Mouse (Mus musculus) midbrain, embryonic 13.5 days (tissue): ENCODE data around the gene Pdzd2. TPM values are rescaled to one million over a fixed set of nuclear protein-coding genes. Genes with fewer than 3 reads are reported as not detected.
A peak's percentile ranks its signal among the peaks of the same experiment; 100 is the strongest.

Source experiments
- ATAC-seq: fragments of 200-750 bp; cut with Nextera tagmentation; 2 replicates; pipeline ENCODE4 v1.8.0; 2017; ENCODE audit warnings: mild to moderate bottlenecking, moderate TSS enrichment, moderate library complexity
- H3K27ac ChIP-seq: fragments of 300-500 bp; sonication (generic); 2 replicates; pipeline ENCODE4 v1.5.1; 2015; ENCODE audit warnings: inconsistent platforms, mild to moderate bottlenecking, moderate library complexity
- H3K27me3 ChIP-seq: fragments of 300-500 bp; sonication (generic); 2 replicates; pipeline ENCODE4 v1.6.1; 2015; ENCODE audit warnings: mild to moderate bottlenecking, inconsistent platforms
- H3K36me3 ChIP-seq: fragments of 300-500 bp; sonication (generic); 2 replicates; pipeline ENCODE4 v1.6.1; 2015; ENCODE audit warnings: mild to moderate bottlenecking, inconsistent platforms
- H3K4me1 ChIP-seq: fragments of 300-500 bp; sonication (generic); replicated peaks from 2 replicates; pipeline ENCODE4 v1.6.1; 2015; ENCODE audit warnings: inconsistent platforms
- H3K4me2 ChIP-seq: fragments of 300-500 bp; sonication (generic); replicated peaks from 2 replicates; pipeline ENCODE4 v1.6.1; 2015; ENCODE audit warnings: moderate library complexity, mild to moderate bottlenecking, inconsistent platforms
- H3K4me3 ChIP-seq: fragments of 300-500 bp; sonication (generic); replicated peaks from 2 replicates; pipeline ENCODE4 v1.5.1; 2015; ENCODE audit warnings: mild to moderate bottlenecking, inconsistent platforms
- H3K9ac ChIP-seq: fragments of 300-500 bp; sonication (generic); replicated peaks from 2 replicates; pipeline ENCODE4 v1.6.1; 2015; ENCODE audit warnings: mild to moderate bottlenecking, inconsistent platforms
- H3K9me3 ChIP-seq: fragments of 300-500 bp; sonication (generic); 2 replicates; pipeline ENCODE4 v1.6.1; 2016; ENCODE audit warnings: mild to moderate bottlenecking, inconsistent platforms
- WGBS: fragments of 180-500 bp; shearing (Covaris S2); methylation state at CpG from one replicate; pipeline ENCODE4 v1.1.7; 2015; 5-methylcytosine and 5-hydroxymethylcytosine counted together
- polyA plus RNA-seq: library from polyadenylated mRNA; unstranded; fragments of >200 nt; fragmentation: Nextera tagmentation; extraction: Ambion mirVana; gene quantifications from 2 replicates; pipeline ENCODE4 v1.2.1, GENCODE M21; 2015

The Pdzd2 gene
- polyA plus RNA-seq, 1 experiment from 2014 or later, result 9.7 TPM

- no peak overlapping the region for H3K4me3 ChIP-seq
- no peak overlapping the region for H3K9ac ChIP-seq
- no peaks in the 10 kb centered on the region for H3K9me3 ChIP-seq
- H3K27ac ChIP-seq, result no peak overlapping the region
- ATAC-seq, result no peak
- H3K4me2 ChIP-seq, result no peak overlapping the region
- peaks cover 20% of the 10 kb centered on the region for H3K4me1 ChIP-seq
- no peaks in the 10 kb centered on the region for H3K36me3 ChIP-seq
- H3K27me3 ChIP-seq, result no peaks in the 10 kb centered on the region
- WGBS, result 79% methylated on average over 4 of the region's 4 CpGs
Observed at GRCm38 (mm10) chr15:12507523-12507922, 232.2 kb downstream of the Pdzd2 start.

GRCm38 (mm10) chr15:12506514-12506913, 233.2 kb downstream of the Pdzd2 start:
- Histone ChIP-seq H3K4me3 (no peak overlapping the region), H3K4me2 (no peak overlapping the region), H3K4me1 (peaks cover 30% of the 10 kb centered on the region), H3K9me3 (no peaks in the 10 kb centered on the region), H3K9ac (no peak overlapping the region), H3K27ac (peak overlapping the region; percentile 30; the same call in 1 of the 2 replicates), H3K36me3 (no peaks in the 10 kb centered on the region), H3K27me3 (no peaks in the 10 kb centered on the region)
- 66% methylated on average over 10 of the region's 10 CpGs for WGBS
- no peak for ATAC-seq

- Histone ChIP-seq H3K27me3 (no peaks in the 10 kb centered on the region), H3K4me1 (peaks cover 34% of the 10 kb centered on the region), H3K36me3 (no peaks in the 10 kb centered on the region), H3K4me2 (no peak overlapping the region), H3K4me3 (no peak overlapping the region), H3K27ac (peak overlapping the region; percentile 58; the same call in 1 of the 2 replicates), H3K9ac (no peak overlapping the region), H3K9me3 (no peaks in the 10 kb centered on the region)
- 17% methylated on average over 4 of the region's 4 CpGs for WGBS
- peak; percentile 41; the same call in 1 of the 2 replicates for ATAC-seq
Observed at GRCm38 (mm10) chr15:12506085-12506484, 233.6 kb downstream of the Pdzd2 start.

- H3K36me3 ChIP-seq, result no peaks in the 10 kb centered on the region
- peak; percentile 4; the same call in 1 of the 2 replicates for ATAC-seq
- no peak overlapping the region for H3K4me2 ChIP-seq
- H3K4me3 ChIP-seq, result no peak overlapping the region
- no peaks in the 10 kb centered on the region for H3K9me3 ChIP-seq
- WGBS, result 42% methylated on average over 11 of the region's 11 CpGs
- H3K27me3 ChIP-seq, result no peaks in the 10 kb centered on the region
- peaks cover 39% of the 10 kb centered on the region for H3K4me1 ChIP-seq
- H3K9ac ChIP-seq, result no peak overlapping the region
- peak overlapping the region; percentile 58; the same call in 1 of the 2 replicates for H3K27ac ChIP-seq
Observed at GRCm38 (mm10) chr15:12505556-12505955, 234.2 kb downstream of the Pdzd2 start.

- 95% methylated on average over 9 of the region's 9 CpGs for WGBS
- no peaks in the 10 kb centered on the region for H3K27me3 ChIP-seq
- no peak for ATAC-seq
Observed at GRCm38 (mm10) chr15:12503907-12504306, 235.8 kb downstream of the Pdzd2 start.

GRCm38 (mm10) chr15:12501924-12502548, 237.7 kb downstream of the Pdzd2 start:
- Histone ChIP-seq H3K4me2 (no peak overlapping the region), H3K4me1 (peaks cover 41% of the 10 kb centered on the region), H3K4me3 (no peak overlapping the region), H3K9ac (no peak overlapping the region), H3K36me3 (no peaks in the 10 kb centered on the region), H3K27ac (no peak overlapping the region), H3K9me3 (no peaks in the 10 kb centered on the region), H3K27me3 (no peaks in the 10 kb centered on the region)
- ATAC-seq, result peak; percentile 66
- WGBS, result 42% methylated on average over 13 of the region's 13 CpGs

More at GRCm38 (mm10) chr15:12503907-12504306, 235.8 kb downstream of the Pdzd2 start:
- no peak overlapping the region for H3K4me3 ChIP-seq
- no peak overlapping the region for H3K9ac ChIP-seq
- no peak overlapping the region for H3K4me2 ChIP-seq
- H3K36me3 ChIP-seq, result no peaks in the 10 kb centered on the region
- H3K27ac ChIP-seq, result no peak overlapping the region
- H3K4me1 ChIP-seq, result peaks cover 41% of the 10 kb centered on the region
- no peaks in the 10 kb centered on the region for H3K9me3 ChIP-seq

- H3K4me3 ChIP-seq, result no peak overlapping the region
- 52% methylated on average over 4 of the region's 4 CpGs for WGBS
- H3K27me3 ChIP-seq, result no peaks in the 10 kb centered on the region
- H3K27ac ChIP-seq, result no peak overlapping the region
- H3K9me3 ChIP-seq, result no peaks in the 10 kb centered on the region
- peaks cover 30% of the 10 kb centered on the region for H3K4me1 ChIP-seq
- no peaks in the 10 kb centered on the region for H3K36me3 ChIP-seq
- no peak overlapping the region for H3K4me2 ChIP-seq
- ATAC-seq, result no peak
- H3K9ac ChIP-seq, result no peak overlapping the region
Observed at GRCm38 (mm10) chr15:12500674-12501073, 239.1 kb downstream of the Pdzd2 start.

GRCm38 (mm10) chr15:12494084-12494483, 245.6 kb downstream of the Pdzd2 start:
- Histone ChIP-seq H3K4me2 (no peak overlapping the region), H3K9ac (no peak overlapping the region), H3K4me1 (peaks cover 21% of the 10 kb centered on the region), H3K4me3 (no peak overlapping the region), H3K27me3 (no peaks in the 10 kb centered on the region), H3K36me3 (no peaks in the 10 kb centered on the region), H3K9me3 (no peaks in the 10 kb centered on the region), H3K27ac (no peak overlapping the region)
- no peak for ATAC-seq

- Histone ChIP-seq H3K27ac (no peak overlapping the region), H3K4me1 (peaks cover 21% of the 10 kb centered on the region), H3K9ac (no peak overlapping the region), H3K4me3 (no peak overlapping the region), H3K4me2 (no peak overlapping the region), H3K9me3 (no peaks in the 10 kb centered on the region), H3K36me3 (no peaks in the 10 kb centered on the region), H3K27me3 (no peaks in the 10 kb centered on the region)
- ATAC-seq, result no peak
- 69% methylated on average over 7 of the region's 7 CpGs for WGBS
Observed at GRCm38 (mm10) chr15:12493258-12493657, 246.5 kb downstream of the Pdzd2 start.

GRCm38 (mm10) chr15:12490969-12491368, 248.8 kb downstream of the Pdzd2 start:
- 0 out of 2 replicates have a peak overlapping the region, but pooled peaks have one; percentile 22 for H3K4me2 ChIP-seq
- no peak overlapping the region for H3K9ac ChIP-seq
- H3K4me3 ChIP-seq, result no peak overlapping the region
- no peaks in the 10 kb centered on the region for H3K27me3 ChIP-seq
- H3K27ac ChIP-seq, result no peak overlapping the region
- WGBS, result 33% methylated on average over 3 of the region's 3 CpGs
- no peaks in the 10 kb centered on the region for H3K9me3 ChIP-seq
- peaks cover 26% of the 10 kb centered on the region for H3K4me1 ChIP-seq
- no peak for ATAC-seq
- no peaks in the 10 kb centered on the region for H3K36me3 ChIP-seq

GRCm38 (mm10) chr15:12490527-12490926, 249.2 kb downstream of the Pdzd2 start:
- H3K4me2 ChIP-seq, result 0 out of 2 replicates have a peak overlapping the region, but pooled peaks have one; percentile 22
- H3K36me3 ChIP-seq, result no peaks in the 10 kb centered on the region
- H3K9ac ChIP-seq, result no peak overlapping the region
- peak; percentile 79 for ATAC-seq
- H3K4me1 ChIP-seq, result peaks cover 27% of the 10 kb centered on the region
- 9% methylated on average over 7 of the region's 7 CpGs for WGBS
- H3K27ac ChIP-seq, result peak overlapping the region; percentile 47; the same call in 1 of the 2 replicates
- no peak overlapping the region for H3K4me3 ChIP-seq
- H3K27me3 ChIP-seq, result no peaks in the 10 kb centered on the region
- no peaks in the 10 kb centered on the region for H3K9me3 ChIP-seq

- no peak overlapping the region for H3K9ac ChIP-seq
- H3K36me3 ChIP-seq, result no peaks in the 10 kb centered on the region
- H3K4me3 ChIP-seq, result no peak overlapping the region
- peaks cover 22% of the 10 kb centered on the region for H3K4me1 ChIP-seq
- no peak for ATAC-seq
- no peak overlapping the region for H3K4me2 ChIP-seq
- no peaks in the 10 kb centered on the region for H3K27me3 ChIP-seq
- H3K9me3 ChIP-seq, result no peaks in the 10 kb centered on the region
- no peak overlapping the region for H3K27ac ChIP-seq
- WGBS, result 89% methylated on average over 2 of the region's 2 CpGs
Observed at GRCm38 (mm10) chr15:12488316-12488715, 251.4 kb downstream of the Pdzd2 start.

GRCm38 (mm10) chr15:12481261-12481660, 258.5 kb downstream of the Pdzd2 start:
- H3K4me3 ChIP-seq, result no peak overlapping the region
- peak overlapping the region; percentile 14; the same call in 1 of the 2 replicates for H3K27ac ChIP-seq
- 86% methylated on average over 5 of the region's 5 CpGs for WGBS
- H3K36me3 ChIP-seq, result no peaks in the 10 kb centered on the region
- H3K4me1 ChIP-seq, result peaks cover 23% of the 10 kb centered on the region
- no peak overlapping the region for H3K9ac ChIP-seq
- no peaks in the 10 kb centered on the region; the same call in 1 of the 2 replicates for H3K9me3 ChIP-seq
- ATAC-seq, result no peak
- no peaks in the 10 kb centered on the region for H3K27me3 ChIP-seq
- H3K4me2 ChIP-seq, result no peak overlapping the region
